Mouse (Mus musculus): ENCODE measurements around the gene BC024978. TPM values are rescaled to one million over a fixed set of nuclear protein-coding genes. Genes with fewer than 3 reads are reported as not detected.
A peak's percentile ranks its signal among the peaks of the same experiment; 100 is the strongest.

Gene BC024978
- polyA plus RNA-seq, 1 experiment from 2014 or later: 8.4 TPM

GRCm38 (mm10) chr7:27249146-27249545 is 53.6 kb downstream of the BC024978 start:
- peaks cover 51% of the 10 kb centered on the region for H3K36me3 ChIP-seq (ENCODE audit: inconsistent target)
- WGBS (ENCODE audit: missing documents): 96% methylated on average over 2 of the region's 2 CpGs
- H3K79me2 ChIP-seq (ENCODE audit: inconsistent target): no peaks in the 10 kb centered on the region
- no peak overlapping the region for H3K4me3 ChIP-seq (ENCODE audit: inconsistent target)
- H3K27ac ChIP-seq: no peak overlapping the region

DNA sequence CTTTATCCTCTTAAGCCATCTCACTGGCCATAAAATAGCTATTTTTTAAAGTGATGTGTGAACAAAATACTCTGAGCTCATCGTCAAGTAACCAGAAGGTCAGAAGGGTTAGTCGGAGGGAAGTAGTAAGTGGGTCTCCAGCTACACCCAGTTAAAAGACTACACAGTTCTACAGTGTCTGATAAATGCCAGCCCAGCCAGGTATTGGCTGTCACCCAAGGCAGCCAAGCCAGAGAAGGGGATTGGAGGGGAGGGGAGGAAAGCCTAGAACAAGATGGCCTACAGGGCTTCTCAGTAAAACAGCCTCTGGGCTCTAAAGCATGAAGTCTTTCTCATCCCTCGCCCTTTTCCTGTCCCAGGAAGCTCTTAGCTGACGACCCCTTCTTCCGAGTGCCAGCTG is 54.3 kb downstream of the BC024978 start:
- Histone ChIP-seq H3K79me2 (ENCODE audit: inconsistent target) (no peaks in the 10 kb centered on the region), H3K4me3 (ENCODE audit: inconsistent target) (no peak overlapping the region), H3K27ac (no peak overlapping the region), H3K36me3 (ENCODE audit: inconsistent target) (peaks cover 56% of the 10 kb centered on the region)
- WGBS (ENCODE audit: missing documents): 95% methylated on average over 5 of the region's 5 CpGs

DNA sequence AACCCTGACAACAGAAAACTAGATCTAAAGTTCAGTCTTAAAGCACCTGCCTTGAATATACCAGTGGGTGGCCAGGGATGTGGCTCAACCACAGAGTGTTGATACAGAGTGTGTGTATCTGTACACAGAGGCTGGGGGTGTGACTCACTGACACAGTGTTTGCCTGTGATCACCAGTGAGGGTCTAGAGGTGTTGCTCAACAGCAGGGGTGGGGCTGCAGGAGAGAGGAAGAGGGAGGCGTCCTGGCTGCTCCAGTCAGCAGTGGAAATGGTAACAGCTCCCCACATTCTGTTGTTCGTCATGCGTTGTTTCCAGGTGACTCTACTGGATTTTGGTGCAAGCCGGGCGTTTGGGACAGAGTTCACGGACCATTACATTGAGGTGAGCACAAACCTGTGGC is 56.4 kb downstream of the BC024978 start:
- no peaks in the 10 kb centered on the region for H3K79me2 ChIP-seq (ENCODE audit: inconsistent target)
- H3K36me3 ChIP-seq (ENCODE audit: inconsistent target): peaks cover 39% of the 10 kb centered on the region
- 62% methylated on average over 6 of the region's 6 CpGs for WGBS (ENCODE audit: missing documents)
- H3K4me3 ChIP-seq (ENCODE audit: inconsistent target): no peak overlapping the region
- H3K27ac ChIP-seq: no peak overlapping the region

- H3K36me3 ChIP-seq (ENCODE audit: inconsistent target): peaks cover 31% of the 10 kb centered on the region
- H3K4me3 ChIP-seq (ENCODE audit: inconsistent target): no peak overlapping the region
- WGBS (ENCODE audit: missing documents): 92% methylated on average over 3 of the region's 3 CpGs
- H3K27ac ChIP-seq: no peak overlapping the region
- H3K79me2 ChIP-seq (ENCODE audit: inconsistent target): no peaks in the 10 kb centered on the region
These were observed 60.1 kb downstream of the BC024978 start for GRCm38 (mm10) chr7:27255721-27256120.

GRCm38 (mm10) chr7:27257046-27257851 is 61.7 kb downstream of the BC024978 start:
- Histone ChIP-seq H3K27ac (no peak overlapping the region), H3K79me2 (ENCODE audit: inconsistent target) (no peaks in the 10 kb centered on the region), H3K4me3 (ENCODE audit: inconsistent target) (no peak overlapping the region), H3K36me3 (ENCODE audit: inconsistent target) (peaks cover 22% of the 10 kb centered on the region)
- 60% methylated on average over 24 of the region's 27 CpGs for WGBS (ENCODE audit: missing documents)

DNA sequence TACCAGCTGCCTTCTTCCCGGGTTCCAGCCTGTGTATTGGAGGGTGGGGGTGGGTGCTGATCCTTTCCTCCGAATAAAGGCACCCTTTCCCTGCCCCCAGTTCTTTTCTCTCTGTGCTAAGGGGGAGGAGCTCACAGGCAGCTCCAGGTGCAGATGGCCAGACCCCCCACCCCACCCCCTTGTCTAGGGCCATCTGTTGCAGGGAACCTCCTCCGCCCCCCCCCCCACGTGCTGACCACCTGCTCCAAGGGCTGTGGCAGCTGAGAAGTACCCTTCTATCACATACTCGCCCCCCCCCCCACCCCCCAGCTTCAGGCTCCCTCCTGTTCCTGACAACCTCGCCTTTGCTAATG is 62.2 kb downstream of the BC024978 start:
- Histone ChIP-seq H3K36me3 (ENCODE audit: inconsistent target) (peaks cover 18% of the 10 kb centered on the region), H3K27ac (peak overlapping the region; percentile 59), H3K79me2 (ENCODE audit: inconsistent target) (no peaks in the 10 kb centered on the region), H3K4me3 (ENCODE audit: inconsistent target) (peak overlapping the region; percentile 41; the same call in 1 of the 2 replicates)
- 46% methylated on average over 3 of the region's 6 CpGs for WGBS (ENCODE audit: missing documents)

GRCm38 (mm10) chr7:27258205-27258899 is 62.8 kb downstream of the BC024978 start, which contains the start of gene Numbl:
TSS of gene Numbl (plus strand) at chr7:27258433.
- Histone ChIP-seq H3K79me2 (ENCODE audit: inconsistent target) (no peaks in the 10 kb centered on the region), H3K27ac (peak within 1 kb of the TSS; percentile 59), H3K4me3 (ENCODE audit: inconsistent target) (peak within 1 kb of the TSS; percentile 41), H3K36me3 (ENCODE audit: inconsistent target) (peaks cover 13% of the 10 kb centered on the region)
- WGBS (ENCODE audit: missing documents): 1% methylated on average over 46 of the region's 47 CpGs

GRCm38 (mm10) chr7:27259271-27259721 is 63.7 kb downstream of the BC024978 start:
- Histone ChIP-seq H3K79me2 (ENCODE audit: inconsistent target) (no peaks in the 10 kb centered on the region), H3K27ac (no peak overlapping the region), H3K36me3 (ENCODE audit: inconsistent target) (peaks cover 4% of the 10 kb centered on the region; the same call in 1 of the 2 replicates), H3K4me3 (ENCODE audit: inconsistent target) (peak overlapping the region; percentile 41)
- 36% methylated on average over 9 of the region's 9 CpGs for WGBS (ENCODE audit: missing documents)

- Histone ChIP-seq H3K36me3 (ENCODE audit: inconsistent target) (no peaks in the 10 kb centered on the region; the same call in 1 of the 2 replicates), H3K79me2 (ENCODE audit: inconsistent target) (no peaks in the 10 kb centered on the region), H3K27ac (no peak overlapping the region), H3K4me3 (ENCODE audit: inconsistent target) (no peak overlapping the region)
- 43% methylated on average over 5 of the region's 5 CpGs for WGBS (ENCODE audit: missing documents)
These were observed 64.2 kb downstream of the BC024978 start for GRCm38 (mm10) chr7:27259771-27260170.

Other genes starting within 250 kb of the BC024978 start
- not detected in 3 replicates for gene Cyp2a12, start 166.7 kb upstream of the BC024978 start, polyA plus RNA-seq (2018)
- not detected in 3 replicates for gene Cyp2f2, start 75.9 kb upstream of the BC024978 start, polyA plus RNA-seq (2018)
- not detected in 3 replicates for gene Cyp2t4, start 42.1 kb upstream of the BC024978 start, polyA plus RNA-seq (2018)
- gene Egln2, start 29.0 kb upstream of the BC024978 start, polyA plus RNA-seq (2018): 31.1 to 40.6 TPM (median 35.8 TPM) in 3 replicates
- 38.2 to 73.8 TPM (median 68.8 TPM) in 3 replicates for gene Rab4b, start 16.9 kb upstream of the BC024978 start, polyA plus RNA-seq (2018)
- not detected in 3 replicates for gene Gm21983, start 14.7 kb upstream of the BC024978 start, polyA plus RNA-seq (2018)
- gene Mia, start 14.6 kb upstream of the BC024978 start, polyA plus RNA-seq (2018): not detected in 3 replicates
- gene Snrpa, start 490 bp downstream of the BC024978 start, polyA plus RNA-seq (2018): 56.0 to 80.4 TPM (median 77.1 TPM) in 3 replicates
- 4.0 to 6.8 TPM (median 6.2 TPM) in 3 replicates for gene Itpkc, start 32.9 kb downstream of the BC024978 start, polyA plus RNA-seq (2018)
- 15.6 to 17.3 TPM (median 16.0 TPM) in 3 replicates for gene Coq8b, start 37.2 kb downstream of the BC024978 start, polyA plus RNA-seq (2018)
- gene Numbl, start 62.7 kb downstream of the BC024978 start, polyA plus RNA-seq (2018): 2.0 to 3.1 TPM (median 2.4 TPM) in 3 replicates
- gene Ltbp4, start 141.9 kb downstream of the BC024978 start, polyA plus RNA-seq (2018): not detected in 3 replicates
- gene Shkbp1, start 160.2 kb downstream of the BC024978 start, polyA plus RNA-seq (2018): 21.9 to 44.4 TPM (median 32.6 TPM) in 3 replicates
- gene Gm20479, start 161.6 kb downstream of the BC024978 start, polyA plus RNA-seq (2018): 0.64 to 1.2 TPM in 2 of 3 replicates, not detected in the other